8 mouse cellular contexts compared by ENCODE assay signal in the genomic region with DNA sequence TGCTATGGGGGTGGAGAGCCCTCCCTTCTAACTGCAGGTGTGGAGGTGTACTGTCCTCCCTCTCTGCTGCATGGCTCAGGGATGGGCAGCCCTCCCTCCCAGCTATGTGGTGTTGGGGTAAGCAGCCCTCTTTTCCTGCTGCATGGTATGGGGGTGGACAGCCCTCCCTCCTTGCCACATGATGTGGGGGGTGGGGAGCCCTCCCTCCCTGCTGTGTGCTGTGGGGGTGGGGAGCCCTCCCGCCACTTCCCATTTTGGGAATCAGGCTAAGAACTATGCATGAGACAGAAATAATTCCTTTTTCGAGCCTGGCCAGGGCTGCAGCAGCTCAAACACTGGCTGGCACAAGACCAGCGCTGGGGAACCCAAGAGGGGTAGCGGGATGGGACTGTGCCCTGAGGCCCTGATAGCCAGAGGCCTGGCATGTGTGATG. TPM values are rescaled to one million over a fixed set of nuclear protein-coding genes. Genes with fewer than 3 reads are reported as not detected.
DNase-seq lines count a peak whose midpoint lies in the region; ATAC-seq lines count a peak whose summit lies in the region.
"Had no signal": no experiment of that assay in that cellular context is flagged by ENCODE, and none has a peak within 500 bp of the region (broad histone marks: within the 10 kb centered on the region; RNA-seq: fewer than 3 reads in every experiment).

No protein-coding gene starts in this region.

- no peaks in the 10 kb centered on the region for H3K9me3 ChIP-seq in stomach, embryonic 16.5 days (replicated peaks; ENCODE audit: control insufficient read depth, low read length)

- H3K9ac ChIP-seq in stomach, embryonic 16.5 days (ENCODE audit: low read length), result no peak overlapping the region; the same call in 1 of the 2 replicates

- peak; percentile 87 for ATAC-seq in stomach, embryonic 16.5 days (ENCODE audit: insufficient read depth, low FRiP score)

- peak overlapping the region; percentile 74 for H3K27ac ChIP-seq in stomach, embryonic 16.5 days (ENCODE audit: low read length)

- H3K4me3 ChIP-seq in stomach, embryonic 16.5 days (replicated peaks; ENCODE audit: low read length), result no peak overlapping the region

- intact Hi-C loops in left cerebral cortex, postnatal 14 days (cut with DNase I), result no loop called here

- no peak overlapping the region for H3K4me2 ChIP-seq in stomach, embryonic 16.5 days (ENCODE audit: low read depth, low read length)

- WGBS in stomach, embryonic 16.5 days, result 43% methylated on average over 4 of the region's 4 CpGs

- H3K27me3 ChIP-seq in stomach, embryonic 16.5 days (ENCODE audit: control insufficient read depth, insufficient read depth, low read length), result no peaks in the 10 kb centered on the region

- H3K4me1 ChIP-seq in stomach, embryonic 16.5 days (ENCODE audit: control insufficient read depth, insufficient read depth, low read length), result peaks cover 7% of the 10 kb centered on the region

- H3K36me3 ChIP-seq in stomach, embryonic 16.5 days (ENCODE audit: control insufficient read depth, insufficient read depth, low read length), result no peaks in the 10 kb centered on the region

- peak; percentile 26 to 29 for DNase-seq in lung, postnatal 4 days
- no peak for DNase-seq in lung, adult 18-20 months
- DNase-seq in frontal cortex, adult 2 months (ENCODE audit: extremely low spot score in 1 of 2, low spot score in 1 of 2), result peak; percentile 49 to 84
- DNase-seq in left cerebral cortex, postnatal 14 days (ENCODE audit: low spot score in 2 of 2), result peak; percentile 52 to 73
- no peak for DNase-seq in adrenal gland, postnatal 14 days
- DNase-seq in layer of hippocampus, postnatal 36 days, result no peak
- DNase-seq: adrenal gland, postnatal 25 days had no signal

RNA-seq across cellular contexts. Expression of a gene that starts 34.4 kb away (rescaled TPM):
- polyA plus RNA-seq in frontal cortex, adult 2 months (2012; rRNA removed), result 58.2 and 58.9 TPM in 2 replicates
- total RNA-seq in left cerebral cortex, postnatal 14 days (2021), result 100 to 1,000 TPM; 149 to 157 TPM
- polyA plus RNA-seq in stomach, embryonic 16.5 days (2015; fragmentation: Nextera tagmentation; extraction: Ambion mirVana), result 1.6 and 1.7 TPM in 2 replicates
- total RNA-seq in adrenal gland, postnatal 14 days (2021), result 16.4 and 22.1 TPM in 2 replicates
- 100 to 1,000 TPM in 1 of 2 experiments, 10 to 100 TPM in 1; 94.3 to 107 TPM for total RNA-seq in layer of hippocampus, postnatal 36 days (2021)

Comparison
In these comparisons a context has a peak if more than half of its experiments do, and no peak if none do; other contexts are left out.
1. DNase-seq: peak in lung, postnatal 4 days (2 of 2), frontal cortex, adult 2 months (2 of 2) and left cerebral cortex, postnatal 14 days (2 of 2); none in lung, adult 18-20 months (0 of 2), adrenal gland, postnatal 14 days (single experiment) and layer of hippocampus, postnatal 36 days (0 of 2).